Mouse (Mus musculus): ENCODE measurements around the gene Dcbld1.

DNA sequence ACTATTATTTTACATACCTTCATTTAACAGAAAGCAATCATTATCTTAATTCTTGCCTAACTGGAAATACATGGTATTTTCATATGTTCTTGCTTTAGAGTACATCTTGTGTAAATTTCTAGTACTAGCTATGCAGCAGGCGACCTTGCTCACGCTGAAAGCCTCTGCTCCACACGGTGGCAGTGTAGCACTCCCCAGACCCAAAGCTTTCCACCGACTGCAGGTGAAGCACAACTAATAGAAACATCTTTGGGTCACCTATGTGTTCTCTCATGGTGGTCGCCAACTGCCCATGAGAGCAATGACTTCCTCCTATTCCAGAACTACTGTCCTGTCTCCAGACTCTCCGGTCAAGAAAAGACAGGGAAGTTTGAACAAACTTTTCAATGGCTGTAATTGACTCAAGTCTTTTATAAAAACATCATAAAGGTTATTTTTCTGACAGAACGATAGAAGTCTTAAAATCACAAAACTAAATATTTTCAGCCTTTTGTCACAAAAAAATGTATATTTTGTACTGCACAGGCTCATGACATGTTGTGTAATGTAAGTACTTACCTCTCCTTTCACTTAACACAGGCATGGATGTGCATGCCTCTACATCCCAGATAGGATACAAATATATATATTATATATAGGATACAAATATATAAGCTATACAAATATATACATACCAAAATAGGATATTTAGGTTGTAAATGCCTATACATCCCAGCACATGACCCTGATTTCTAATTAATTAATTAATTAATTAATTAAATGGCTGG is 16.4 kb upstream of the Dcbld1 start:
- TF ChIP-seq CTCF (IDR thresholded peaks at IDR 0.05; ENCODE audit: control insufficient read depth, insufficient read depth, insufficient replicate concordance, low read depth, low read length) (peak; percentile 64; the same call in 1 of the 2 replicates), POLR2A (IDR thresholded peaks at IDR 0.05; ENCODE audit: control insufficient read depth, low read depth, low read length) (no peak)
